Mouse (Mus musculus): ENCODE results near the gene Il21r.

GRCm38 (mm10) chr7:125563093-125563492 is 40.1 kb upstream of the Il21r start:
- TF ChIP-seq CTCF (IDR thresholded peaks at IDR 0.05; ENCODE audit: low read depth) (no peak), EP300 (IDR thresholded peaks at IDR 0.05; ENCODE audit: low read depth) (no peak)
